Mouse (Mus musculus) liver, postnatal 0 days (tissue): ENCODE results near the gene Sox18.

Experiments
- CTCF ChIP-seq: sonication (generic); IDR thresholded peaks from 2 replicates; pipeline ENCODE4 v1.5.1; 2016; ENCODE audit warnings: antibody characterized with exemption, low read depth
- EP300 ChIP-seq: IDR thresholded peaks from 2 replicates; pipeline ENCODE4 v1.6.1; 2016; ENCODE audit warnings: antibody characterized with exemption, low read depth, mild to moderate bottlenecking

GRCm38 (mm10) chr2:181628471-181628870 lies 43.0 kb downstream of the Sox18 start:
- TF ChIP-seq CTCF (no peak), EP300 (no peak)
